Mouse (Mus musculus): ENCODE results near the gene Smco2.

Smco2 gene

DNA sequence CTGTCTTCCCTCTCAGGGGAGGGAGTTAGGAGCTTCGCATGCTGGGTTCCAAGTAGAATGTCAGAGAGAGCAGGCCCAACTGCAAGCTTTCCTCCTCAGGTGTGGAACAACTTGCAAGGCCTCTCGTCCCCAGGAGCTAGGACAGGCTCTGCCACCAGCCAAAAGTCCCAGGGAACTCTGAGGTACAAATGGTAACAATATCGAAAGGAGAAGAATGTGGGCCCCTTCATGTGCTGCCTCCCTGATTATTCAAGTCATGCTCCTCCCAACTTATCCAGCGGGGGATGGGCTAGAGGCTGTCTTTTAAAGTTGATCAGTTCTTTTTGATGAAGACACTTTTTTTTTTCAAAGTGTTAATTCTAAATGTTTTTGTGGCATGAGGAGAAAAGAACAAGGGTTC is at the start of gene Smco2:
Gene Smco2 (plus strand): TSS at position 55 of the 400 bp plus-strand sequence.
- in situ Hi-C loops (cut with MboI, MseI) = no loop called here

- in situ Hi-C loops (cut with MboI, MseI) = loop anchor here (5.0 kb wide), 1 partner anchor 83 kb away; no protein-coding TSS in a partner anchor
Observed at GRCm38 (mm10) chr6:146809991-146810390, 39.9 kb upstream of the Smco2 start.

- in situ Hi-C loops (cut with MboI, MseI) = loop anchor here (5.0 kb wide), 1 partner anchor 86 kb away; no protein-coding TSS in a partner anchor
Observed at GRCm38 (mm10) chr6:146813007-146813406, 36.9 kb upstream of the Smco2 start.

DNA sequence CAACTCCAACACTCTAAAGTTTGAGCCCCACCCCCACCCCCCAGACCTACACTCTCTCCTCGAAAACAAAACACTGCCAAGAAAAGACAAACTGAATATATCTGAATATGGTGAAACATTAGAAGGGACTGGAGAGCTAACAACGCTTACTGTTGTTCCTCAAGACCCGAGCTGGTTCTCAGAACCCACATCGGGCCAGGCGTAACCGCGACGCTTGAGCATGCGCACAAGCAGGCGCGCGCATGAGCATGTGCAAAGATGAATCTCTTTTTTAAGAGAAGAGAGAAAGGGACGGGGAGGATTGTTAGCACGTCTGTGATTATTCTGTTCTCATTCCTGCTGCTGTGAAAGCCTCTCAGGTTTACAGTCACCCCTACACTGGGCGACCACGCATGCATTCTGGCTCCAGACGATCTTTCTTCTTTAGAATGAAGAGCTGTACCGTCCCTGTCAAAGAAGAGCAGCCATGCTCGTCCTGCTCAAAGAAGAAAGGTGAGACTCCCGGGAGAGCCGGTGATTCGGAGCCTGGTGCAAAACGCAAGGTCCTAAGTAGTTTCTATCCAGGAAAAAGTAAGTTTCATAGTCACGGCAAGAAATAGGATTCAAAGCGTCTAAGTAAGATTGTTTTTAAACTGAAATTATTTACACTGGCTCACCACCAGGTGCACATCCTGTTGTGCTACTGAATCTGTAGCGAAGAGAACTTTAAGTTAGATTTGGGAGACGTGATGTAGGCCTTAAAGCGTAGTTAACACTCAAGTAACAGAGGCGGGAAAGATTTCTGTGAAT is 29.5 kb upstream of the Smco2 start:
- in situ Hi-C loops (cut with MboI, MseI) = loop anchor here (10.0 kb wide), 1 partner anchor 174 kb away; no protein-coding TSS in a partner anchor

DNA sequence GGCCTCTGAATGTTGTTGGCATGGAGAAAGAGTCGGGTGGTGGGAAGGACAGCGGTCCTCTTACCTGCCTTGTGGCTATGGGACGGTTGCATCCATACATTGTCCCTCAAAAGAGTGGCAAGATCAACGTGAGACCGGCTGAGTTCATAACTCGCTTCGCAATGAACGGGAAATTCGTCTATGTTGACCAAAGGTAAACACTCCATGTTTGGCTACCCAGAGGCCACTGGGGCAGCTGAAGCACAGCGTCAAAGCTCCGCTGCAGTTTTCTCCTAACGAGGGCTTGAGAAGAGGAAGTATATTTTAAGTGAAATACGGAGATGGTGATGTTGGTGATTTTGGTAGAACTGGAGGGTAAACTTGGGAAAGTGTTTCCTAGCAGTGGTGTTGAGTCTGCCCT is 27.9 kb upstream of the Smco2 start:
- in situ Hi-C loops (cut with MboI, MseI) = loop anchor here (10.0 kb wide), 1 partner anchor 173 kb away; no protein-coding TSS in a partner anchor

GRCm38 (mm10) chr6:146824727-146825486 is 25.0 kb upstream of the Smco2 start:
- in situ Hi-C loops (cut with MboI, MseI) = loop anchor here (10.0 to 25.0 kb wide), 2 partner anchors 170 to 1337 kb away; no protein-coding TSS in a partner anchor

DNA sequence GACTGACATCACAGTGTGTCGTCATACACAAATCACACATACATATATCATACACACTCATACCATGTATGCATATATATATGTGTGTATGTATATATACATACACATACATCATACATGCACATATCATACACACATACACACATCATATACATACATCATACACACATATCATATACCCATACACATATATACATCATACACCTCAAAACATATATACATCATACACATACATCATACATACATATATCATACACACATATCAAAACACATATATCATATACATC is 24.5 kb upstream of the Smco2 start:
- in situ Hi-C loops (cut with MboI, MseI) = loop anchor here (10.0 to 25.0 kb wide), 2 partner anchors 169 to 1337 kb away; no protein-coding TSS in a partner anchor

GRCm38 (mm10) chr6:146831320-146831719 is 18.6 kb upstream of the Smco2 start:
- in situ Hi-C loops (cut with MboI, MseI) = loop anchor here (25.0 kb wide), 1 partner anchor 1331 kb away; no protein-coding TSS in a partner anchor

- in situ Hi-C loops (cut with MboI, MseI) = loop anchor here (25.0 kb wide), 1 partner anchor 1329 kb away; no protein-coding TSS in a partner anchor
Observed at GRCm38 (mm10) chr6:146833485-146834314, 16.2 kb upstream of the Smco2 start.

- in situ Hi-C loops (cut with MboI, MseI) = loop anchor here (25.0 kb wide), 1 partner anchor 1328 kb away; no protein-coding TSS in a partner anchor
Observed at GRCm38 (mm10) chr6:146834342-146834741, 15.6 kb upstream of the Smco2 start.

- in situ Hi-C loops (cut with MboI, MseI) = loop anchor here (5.0 to 25.0 kb wide), 2 partner anchors 142 to 1327 kb away; no protein-coding TSS in a partner anchor
Observed at GRCm38 (mm10) chr6:146835784-146836183, 14.1 kb upstream of the Smco2 start.

GRCm38 (mm10) chr6:146837316-146837715 is 12.6 kb upstream of the Smco2 start:
- in situ Hi-C loops (cut with MboI, MseI) = loop anchor here (5.0 to 25.0 kb wide), 2 partner anchors 140 to 1325 kb away; no protein-coding TSS in a partner anchor

- in situ Hi-C loops (cut with MboI, MseI) = loop anchor here (5.0 to 25.0 kb wide), 2 partner anchors 139 to 1324 kb away; no protein-coding TSS in a partner anchor
Observed at GRCm38 (mm10) chr6:146838366-146838765, 11.5 kb upstream of the Smco2 start.

DNA sequence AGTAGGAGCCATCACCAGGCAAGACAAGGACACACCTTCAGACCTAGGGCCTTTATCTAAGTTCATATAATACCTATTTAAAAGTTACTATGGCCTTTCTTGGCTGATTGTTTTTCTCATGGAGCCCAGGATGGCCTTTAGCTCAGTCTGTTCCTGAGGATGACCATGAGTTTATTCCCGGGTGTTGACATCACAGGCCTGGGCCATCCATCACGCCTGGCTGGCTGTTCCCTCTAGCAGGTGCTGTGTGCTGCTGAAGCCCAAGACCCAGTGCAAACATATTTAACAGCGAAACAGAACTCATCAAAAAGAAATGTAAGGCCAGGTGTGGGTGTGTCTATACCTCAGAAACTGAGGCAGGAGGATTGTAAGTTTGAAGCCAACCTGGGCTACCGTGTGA is 11.0 kb upstream of the Smco2 start:
- in situ Hi-C loops (cut with MboI, MseI) = loop anchor here (5.0 to 25.0 kb wide), 2 partner anchors 138 to 1323 kb away; no protein-coding TSS in a partner anchor

- in situ Hi-C loops (cut with MboI, MseI) = loop anchor here (25.0 kb wide), 1 partner anchor 1317 kb away; no protein-coding TSS in a partner anchor
Observed at GRCm38 (mm10) chr6:146844867-146845266, 5.0 kb upstream of the Smco2 start.

DNA sequence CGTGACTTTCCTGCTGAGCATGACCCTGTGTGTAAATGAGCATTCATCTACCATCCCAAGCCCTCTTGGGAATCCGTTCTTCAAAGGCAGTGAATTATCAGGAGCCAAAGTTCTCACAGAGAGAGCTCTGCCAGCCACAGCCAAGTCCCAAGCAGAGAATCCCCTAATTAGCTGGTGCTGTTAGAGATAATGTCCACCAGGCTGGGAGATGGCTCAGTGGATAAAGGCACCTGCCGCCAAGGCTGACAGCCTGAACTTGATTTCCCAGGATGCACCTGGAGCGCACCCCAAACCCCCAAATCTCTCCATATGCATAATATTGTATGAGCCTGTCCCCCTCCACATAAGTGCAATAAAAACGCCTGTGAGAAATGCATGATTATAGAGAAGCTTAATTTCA is 4.6 kb upstream of the Smco2 start:
- in situ Hi-C loops (cut with MboI, MseI) = loop anchor here (25.0 kb wide), 1 partner anchor 1317 kb away; no protein-coding TSS in a partner anchor

GRCm38 (mm10) chr6:146845961-146846750 is 3.7 kb upstream of the Smco2 start:
- in situ Hi-C loops (cut with MboI, MseI) = loop anchor here (25.0 kb wide), 1 partner anchor 1316 kb away; no protein-coding TSS in a partner anchor

DNA sequence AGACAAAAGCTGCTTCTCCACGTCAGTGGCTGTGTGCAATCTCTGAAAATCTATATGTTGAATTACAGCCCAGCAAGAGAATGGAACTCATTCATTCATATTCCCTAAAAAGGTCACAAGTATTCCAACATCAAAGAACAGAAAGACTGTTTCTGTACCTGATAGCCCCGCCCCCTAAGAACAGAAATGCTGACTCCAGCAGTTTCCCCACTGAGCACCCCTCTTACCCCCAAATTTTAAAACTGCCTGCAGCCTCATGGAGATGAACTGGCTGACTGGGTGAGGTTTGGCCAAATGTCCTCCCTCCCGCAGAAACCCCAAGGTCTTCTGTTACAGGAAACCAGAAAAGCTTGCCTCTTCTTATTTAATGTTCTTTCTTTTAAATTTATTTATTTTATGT is 2.5 kb upstream of the Smco2 start:
- in situ Hi-C loops (cut with MboI, MseI) = loop anchor here (25.0 kb wide), 1 partner anchor 1315 kb away; no protein-coding TSS in a partner anchor

DNA sequence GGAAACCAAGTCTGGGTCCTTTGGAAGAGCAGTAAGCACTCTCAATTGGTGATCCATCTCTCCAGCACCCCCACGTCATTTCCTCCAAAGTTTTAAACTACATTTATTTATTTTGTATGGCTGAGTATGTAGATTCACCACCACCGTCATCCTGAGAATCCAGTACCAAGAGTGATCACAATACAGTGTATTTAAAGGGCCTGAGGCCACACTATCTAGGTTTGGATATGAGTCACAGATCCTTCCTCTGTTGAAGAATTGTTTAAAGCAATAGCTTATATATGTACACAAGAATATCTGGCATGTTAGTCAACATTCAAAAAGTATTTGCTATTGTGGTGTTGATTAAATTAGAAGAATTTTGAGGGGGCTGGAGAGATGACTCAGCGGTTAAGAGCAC is 1.6 kb upstream of the Smco2 start:
- in situ Hi-C loops (cut with MboI, MseI) = loop anchor here (25.0 kb wide), 1 partner anchor 1314 kb away; no protein-coding TSS in a partner anchor

DNA sequence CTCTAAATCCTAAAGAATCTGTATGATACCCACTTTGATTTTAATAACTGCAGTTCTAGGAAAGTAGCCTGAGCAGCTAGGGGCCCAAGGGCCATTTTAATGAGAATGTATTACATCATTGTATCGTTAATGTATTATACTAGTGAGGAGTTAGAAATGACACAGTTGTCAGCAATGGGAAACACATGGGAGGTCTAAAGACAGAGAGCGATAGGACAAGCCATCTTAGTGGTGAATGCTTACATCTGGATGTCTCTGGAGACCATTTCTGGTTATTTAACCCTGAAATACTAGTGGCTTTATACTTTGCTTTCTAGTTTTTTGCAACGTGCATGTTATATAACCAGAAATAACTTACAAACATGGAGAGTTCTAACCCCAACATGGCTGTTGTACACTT is 2.0 kb downstream of the Smco2 start:
- in situ Hi-C loops (cut with MboI, MseI) = no loop called here
